Mouse (Mus musculus) neural tube, embryonic 15.5 days (tissue): ENCODE measurements around the gene Fst. TPM values are rescaled to one million over a fixed set of nuclear protein-coding genes. Genes with fewer than 3 reads are reported as not detected.

ENCODE experiments used
- ATAC-seq: fragments of 200-750 bp; cut with Nextera tagmentation; 2 replicates; pipeline ENCODE4 v1.8.0; 2017; ENCODE audit warnings: mild to moderate bottlenecking, moderate TSS enrichment, moderate library complexity; ENCODE audit not compliant: low FRiP score
- H3K27ac ChIP-seq: fragments of 300-500 bp; sonication (generic); replicated peaks from 2 replicates; pipeline ENCODE4 v1.5.1; 2015; ENCODE audit warnings: mild to moderate bottlenecking, inconsistent platforms
- H3K27me3 ChIP-seq: fragments of 300-500 bp; sonication (generic); replicated peaks from 2 replicates; pipeline ENCODE4 v1.6.1; 2015; ENCODE audit warnings: inconsistent platforms
- H3K36me3 ChIP-seq: fragments of 300-500 bp; sonication (generic); 2 replicates; pipeline ENCODE4 v1.6.1; 2015; ENCODE audit warnings: inconsistent platforms
- H3K4me1 ChIP-seq: fragments of 300-500 bp; sonication (generic); 2 replicates; pipeline ENCODE4 v1.6.1; 2015; ENCODE audit warnings: inconsistent platforms
- H3K4me2 ChIP-seq: fragments of 300-500 bp; sonication (generic); 2 replicates; pipeline ENCODE4 v1.6.1; 2015; ENCODE audit warnings: inconsistent platforms, mild to moderate bottlenecking, moderate library complexity
- H3K4me3 ChIP-seq: fragments of 300-500 bp; sonication (generic); replicated peaks from 2 replicates; pipeline ENCODE4 v1.5.1; 2015; ENCODE audit warnings: mild to moderate bottlenecking, inconsistent platforms
- H3K9ac ChIP-seq: fragments of 300-500 bp; sonication (generic); replicated peaks from 2 replicates; pipeline ENCODE4 v1.6.1; 2015; ENCODE audit warnings: mild to moderate bottlenecking, inconsistent platforms
- H3K9me3 ChIP-seq: fragments of 300-500 bp; sonication (generic); replicated peaks from 2 replicates; pipeline ENCODE4 v1.6.1; 2016; ENCODE audit warnings: inconsistent platforms
- WGBS: fragments of 180-500 bp; shearing (Covaris S2); methylation state at CpG from one replicate; pipeline ENCODE4 v1.1.7; 2015; ENCODE audit warnings: mixed read lengths; 5-methylcytosine and 5-hydroxymethylcytosine counted together
- polyA plus RNA-seq: library from polyadenylated mRNA; unstranded; fragments of >200 nt; fragmentation: Nextera tagmentation; extraction: Ambion mirVana; gene quantifications from 2 replicates; pipeline ENCODE4 v1.2.1, GENCODE M21; 2015

Gene Fst
- polyA plus RNA-seq, 1 experiment from 2014 or later: 6.4 TPM

- peak overlapping the region; percentile 99 for H3K4me2 ChIP-seq
- H3K9ac ChIP-seq: peak overlapping the region; percentile 46
- peaks cover 34% of the 10 kb centered on the region for H3K27me3 ChIP-seq
- H3K4me3 ChIP-seq: peak overlapping the region; percentile 58
- peak; percentile 79 for ATAC-seq
- no peak overlapping the region for H3K27ac ChIP-seq
- no peaks in the 10 kb centered on the region for H3K9me3 ChIP-seq
- no peaks in the 10 kb centered on the region for H3K36me3 ChIP-seq
- under 1% methylated on average over 54 of the region's 56 CpGs for WGBS
- peaks cover 44% of the 10 kb centered on the region for H3K4me1 ChIP-seq
Observed at GRCm38 (mm10) chr13:114458291-114458885, 363 bp downstream of the Fst start.

DNA sequence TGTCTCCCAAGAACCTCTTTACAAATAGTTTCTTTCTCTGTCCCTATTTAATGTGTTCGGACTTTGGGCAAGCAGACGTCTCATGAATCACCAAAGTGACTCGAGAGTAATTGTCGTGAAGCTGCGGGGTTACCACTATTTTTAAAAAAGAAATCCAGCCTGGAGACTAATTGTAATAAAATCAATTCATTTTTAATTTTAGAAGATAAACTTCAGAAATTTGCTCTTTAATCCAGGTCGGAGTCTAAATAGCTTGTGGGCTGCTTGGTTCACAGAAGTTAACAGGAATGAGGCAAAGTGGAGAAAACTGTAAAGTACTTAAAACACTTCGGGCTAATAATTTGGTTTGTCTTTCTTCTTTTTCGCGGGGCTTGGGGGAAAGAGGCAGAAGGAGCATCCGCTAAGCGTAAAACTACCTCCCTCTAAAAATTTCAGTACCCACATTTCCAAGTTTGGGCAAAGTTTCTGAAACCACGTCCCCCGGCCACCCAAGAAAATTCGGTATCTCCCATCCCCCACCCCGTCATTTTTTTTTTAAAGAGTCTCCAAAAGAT lies 1.1 kb downstream of the Fst start:
- Histone ChIP-seq H3K4me2 (peak overlapping the region; percentile 99), H3K36me3 (no peaks in the 10 kb centered on the region), H3K4me1 (peaks cover 44% of the 10 kb centered on the region), H3K27ac (no peak overlapping the region), H3K9me3 (no peaks in the 10 kb centered on the region), H3K9ac (peak overlapping the region; percentile 46; the same call in 1 of the 2 replicates), H3K27me3 (peaks cover 34% of the 10 kb centered on the region), H3K4me3 (peak overlapping the region; percentile 58)
- WGBS: 1% methylated on average over 15 of the region's 15 CpGs
- ATAC-seq: no peak

DNA sequence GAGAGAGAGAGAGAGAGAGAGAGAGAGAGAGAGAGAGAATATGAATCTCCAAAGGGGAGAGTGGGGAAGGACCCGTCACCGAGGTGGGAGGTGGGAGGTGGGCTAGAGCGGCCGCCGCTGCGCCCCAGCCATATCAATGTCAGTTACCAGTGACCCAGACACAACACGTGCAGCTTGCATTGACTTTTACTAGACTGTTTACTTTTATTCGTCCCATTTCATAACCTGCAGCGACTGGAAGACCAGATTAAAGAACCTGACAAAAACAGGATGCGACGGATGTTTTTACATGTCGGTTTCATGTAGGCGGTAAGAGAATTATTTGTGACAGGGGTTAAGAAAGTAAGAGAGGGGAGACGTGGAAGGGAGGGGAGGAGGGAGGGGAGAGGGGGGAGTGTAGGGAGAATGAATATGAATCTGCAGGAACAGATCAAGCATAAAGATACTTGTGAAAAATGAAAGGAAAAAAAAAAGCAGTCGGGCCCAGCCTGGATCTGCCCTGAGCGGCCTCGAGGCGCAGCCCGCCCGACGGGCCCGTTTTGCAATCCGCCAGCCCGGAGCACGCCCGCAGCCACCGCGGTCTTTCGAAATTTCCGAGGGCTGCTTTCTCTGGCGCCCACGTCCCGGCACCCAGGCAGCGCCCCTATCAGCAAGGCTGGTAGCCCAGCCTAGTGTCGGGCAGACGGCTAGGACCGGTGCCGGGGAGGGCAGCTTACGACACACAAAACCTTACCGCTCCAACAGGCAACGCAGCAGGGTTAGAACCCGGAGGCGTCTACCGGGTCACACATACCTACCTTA lies 1.8 kb downstream of the Fst start:
- Histone ChIP-seq H3K9ac (0 out of 2 replicates have a peak overlapping the region, but pooled peaks have one; percentile 11), H3K4me3 (peak overlapping the region; percentile 58), H3K27me3 (peaks cover 34% of the 10 kb centered on the region), H3K4me2 (peak overlapping the region; percentile 99), H3K27ac (no peak overlapping the region), H3K36me3 (no peaks in the 10 kb centered on the region), H3K9me3 (no peaks in the 10 kb centered on the region), H3K4me1 (peaks cover 44% of the 10 kb centered on the region)
- ATAC-seq: no peak
- under 1% methylated on average over 44 of the region's 44 CpGs for WGBS

GRCm38 (mm10) chr13:114456224-114456623 lies 2.5 kb downstream of the Fst start:
- H3K36me3 ChIP-seq: no peaks in the 10 kb centered on the region
- whole genome bisulfite sequencing: under 1% methylated on average over 14 of the region's 14 CpGs
- peak overlapping the region; percentile 11; the same call in 1 of the 2 replicates for H3K9ac ChIP-seq
- no peak overlapping the region for H3K27ac ChIP-seq
- peaks cover 29% of the 10 kb centered on the region for H3K27me3 ChIP-seq
- peaks cover 44% of the 10 kb centered on the region for H3K4me1 ChIP-seq
- no peak for ATAC-seq
- peak overlapping the region; percentile 99 for H3K4me2 ChIP-seq
- H3K9me3 ChIP-seq: no peaks in the 10 kb centered on the region
- peak overlapping the region; percentile 58 for H3K4me3 ChIP-seq

DNA sequence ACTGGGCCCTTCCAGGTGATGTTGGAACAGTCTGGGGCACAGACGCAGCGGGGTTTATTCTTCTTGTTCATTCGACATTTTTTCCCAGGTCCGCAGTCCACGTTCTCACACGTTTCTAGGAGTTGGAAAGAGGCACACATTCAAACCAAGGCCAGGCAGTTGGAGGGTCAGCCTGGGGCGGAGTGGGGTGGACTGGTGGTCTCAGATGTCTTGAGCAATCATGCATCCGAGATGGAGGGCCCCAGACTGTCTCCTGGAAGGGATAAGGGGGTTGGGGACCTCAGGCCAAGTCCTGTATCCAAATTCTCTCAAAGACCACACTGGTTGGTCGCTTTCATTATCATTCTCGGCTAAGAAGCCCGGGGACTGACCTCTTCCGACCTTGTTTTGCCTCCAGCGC lies 3.0 kb downstream of the Fst start:
- Histone ChIP-seq H3K4me3 (peak overlapping the region; percentile 58), H3K9me3 (no peaks in the 10 kb centered on the region), H3K4me2 (peak overlapping the region; percentile 99), H3K36me3 (no peaks in the 10 kb centered on the region), H3K27ac (no peak overlapping the region), H3K9ac (0 out of 2 replicates have a peak overlapping the region, but pooled peaks have one; percentile 11), H3K27me3 (peaks cover 29% of the 10 kb centered on the region), H3K4me1 (peaks cover 44% of the 10 kb centered on the region)
- 47% methylated on average over 13 of the region's 13 CpGs for WGBS
- ATAC-seq: no peak

DNA sequence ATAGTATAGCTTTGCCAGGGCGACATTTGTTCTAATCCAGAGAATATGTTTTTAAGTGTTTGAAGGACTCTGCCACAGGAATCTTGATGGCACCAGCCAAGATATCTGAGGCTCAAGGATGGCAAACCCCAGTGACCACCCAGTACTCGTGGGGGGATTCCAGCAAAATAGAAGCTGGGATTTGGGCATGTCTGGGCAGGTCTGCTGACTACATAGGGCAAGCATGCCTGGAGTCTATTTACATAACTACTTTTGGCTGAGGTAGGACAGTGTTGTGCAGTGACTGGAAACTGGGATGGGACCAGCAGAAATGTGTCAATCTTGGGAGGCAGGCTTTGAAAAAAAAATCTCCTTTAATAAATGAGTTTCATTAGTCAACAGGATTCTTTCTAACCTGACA lies 11.5 kb downstream of the Fst start:
- H3K9ac ChIP-seq: no peak overlapping the region
- 90% methylated on average over 2 of the region's 2 CpGs for WGBS
- no peaks in the 10 kb centered on the region for H3K9me3 ChIP-seq
- no peak for ATAC-seq
- no peak overlapping the region for H3K4me2 ChIP-seq
- no peaks in the 10 kb centered on the region for H3K4me1 ChIP-seq
- no peak overlapping the region for H3K4me3 ChIP-seq
- H3K27me3 ChIP-seq: no peaks in the 10 kb centered on the region
- no peak overlapping the region for H3K27ac ChIP-seq
- H3K36me3 ChIP-seq: no peaks in the 10 kb centered on the region

DNA sequence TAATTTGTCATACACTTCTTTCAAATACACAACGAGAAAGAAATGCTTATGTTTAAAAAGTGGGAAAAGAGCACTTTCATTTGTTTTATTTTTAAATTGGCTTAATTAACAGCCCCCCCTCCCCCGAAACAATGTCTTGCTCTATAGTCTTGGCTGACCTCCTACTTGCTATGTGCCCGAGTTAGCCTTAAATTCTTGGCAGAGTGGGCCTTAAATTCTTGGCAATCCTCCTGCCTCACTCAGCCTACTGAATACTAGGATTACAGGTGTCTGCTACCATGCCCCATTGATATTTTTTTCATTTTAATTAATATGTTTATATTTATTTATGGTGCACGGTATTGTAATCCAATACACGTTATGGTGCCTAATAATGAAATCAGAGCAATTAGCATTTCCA lies 26.3 kb downstream of the Fst start:
- ATAC-seq: no peak
- H3K4me1 ChIP-seq: no peaks in the 10 kb centered on the region
- H3K4me3 ChIP-seq: no peak overlapping the region
- H3K27ac ChIP-seq: no peak overlapping the region
- 79% methylated on average over 5 of the region's 5 CpGs for WGBS
- no peak overlapping the region for H3K4me2 ChIP-seq
- H3K36me3 ChIP-seq: no peaks in the 10 kb centered on the region
- no peaks in the 10 kb centered on the region for H3K27me3 ChIP-seq
- H3K9ac ChIP-seq: no peak overlapping the region
- H3K9me3 ChIP-seq: no peaks in the 10 kb centered on the region

GRCm38 (mm10) chr13:114425230-114425629 lies 33.5 kb downstream of the Fst start:
- Histone ChIP-seq H3K4me3 (no peak overlapping the region), H3K36me3 (no peaks in the 10 kb centered on the region), H3K4me1 (no peaks in the 10 kb centered on the region), H3K27me3 (no peaks in the 10 kb centered on the region), H3K4me2 (no peak overlapping the region), H3K27ac (no peak overlapping the region), H3K9me3 (no peaks in the 10 kb centered on the region), H3K9ac (no peak overlapping the region)
- no peak for ATAC-seq
- 95% methylated on average over 5 of the region's 5 CpGs for WGBS

DNA sequence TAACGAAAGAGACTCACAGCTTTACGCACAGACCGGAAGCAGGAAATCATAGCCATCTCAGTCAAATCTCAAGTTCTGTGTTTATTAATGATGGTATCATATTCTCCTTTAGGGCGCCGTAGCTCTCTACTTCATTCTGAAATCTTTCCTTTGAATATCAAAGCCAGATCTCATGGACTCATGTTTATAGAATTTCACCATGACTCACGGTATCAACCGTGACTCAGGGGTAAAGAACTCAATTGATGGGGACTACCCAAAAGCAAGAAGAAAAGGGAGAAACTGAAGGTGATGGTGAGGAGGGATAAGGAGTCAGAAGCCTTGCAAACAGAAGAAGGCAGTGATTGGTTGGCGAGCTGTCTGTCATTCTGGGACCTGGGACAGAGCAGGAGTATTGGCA lies 38.5 kb downstream of the Fst start:
- no peak overlapping the region for H3K9ac ChIP-seq
- H3K27me3 ChIP-seq: no peaks in the 10 kb centered on the region
- H3K36me3 ChIP-seq: no peaks in the 10 kb centered on the region
- no peak overlapping the region for H3K4me3 ChIP-seq
- no peak overlapping the region for H3K4me2 ChIP-seq
- ATAC-seq: no peak
- no peaks in the 10 kb centered on the region for H3K4me1 ChIP-seq
- no peak overlapping the region for H3K27ac ChIP-seq
- no peaks in the 10 kb centered on the region for H3K9me3 ChIP-seq
- WGBS: 92% methylated on average over 8 of the region's 8 CpGs

DNA sequence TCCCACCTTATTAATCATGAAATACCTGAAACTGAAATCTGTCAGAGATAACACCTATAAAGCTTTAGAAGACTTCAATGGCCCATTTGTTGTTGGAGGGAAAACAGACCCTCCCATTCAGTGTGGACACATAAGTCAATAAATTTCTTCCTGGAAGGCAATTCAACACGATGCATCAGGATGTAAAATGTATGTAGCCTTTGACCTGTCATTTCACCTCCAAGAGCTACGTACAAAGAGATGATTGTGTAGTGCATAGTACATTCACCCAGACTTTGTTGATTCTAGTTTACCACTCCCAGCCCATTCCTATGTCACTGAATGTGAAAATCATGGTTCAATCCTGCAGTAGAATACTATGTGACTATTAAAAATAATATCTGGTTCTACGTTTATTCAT lies 39.4 kb downstream of the Fst start:
- no peak for ATAC-seq
- no peaks in the 10 kb centered on the region for H3K9me3 ChIP-seq
- no peak overlapping the region for H3K4me2 ChIP-seq
- H3K27me3 ChIP-seq: no peaks in the 10 kb centered on the region
- WGBS: 67% methylated on average over 3 of the region's 3 CpGs
- H3K27ac ChIP-seq: no peak overlapping the region
- H3K9ac ChIP-seq: no peak overlapping the region
- no peaks in the 10 kb centered on the region for H3K36me3 ChIP-seq
- no peak overlapping the region for H3K4me3 ChIP-seq
- no peaks in the 10 kb centered on the region for H3K4me1 ChIP-seq

DNA sequence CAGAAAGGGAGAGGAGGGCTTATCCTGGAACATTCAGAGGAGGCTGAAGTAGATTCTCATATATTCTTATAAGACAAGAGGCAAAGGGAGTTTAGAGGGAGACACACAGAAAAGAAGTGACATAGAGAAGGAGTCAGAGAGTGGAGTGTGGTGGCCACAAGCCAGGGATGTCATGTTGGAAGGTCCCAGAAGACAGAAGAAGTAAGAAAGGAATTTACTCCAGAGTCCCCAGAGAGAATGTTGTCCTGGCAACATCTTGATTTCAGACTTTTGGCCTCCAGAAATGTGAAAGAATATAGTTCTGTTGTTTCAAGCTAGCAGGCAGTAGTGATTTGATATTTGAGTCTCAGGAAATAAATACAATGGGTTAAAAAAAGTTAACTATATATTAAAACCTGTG lies 46.4 kb downstream of the Fst start:
- Histone ChIP-seq H3K36me3 (no peaks in the 10 kb centered on the region), H3K4me1 (no peaks in the 10 kb centered on the region), H3K4me2 (no peak overlapping the region), H3K27me3 (no peaks in the 10 kb centered on the region), H3K27ac (no peak overlapping the region), H3K9ac (no peak overlapping the region), H3K9me3 (no peaks in the 10 kb centered on the region), H3K4me3 (no peak overlapping the region)
- ATAC-seq: no peak

DNA sequence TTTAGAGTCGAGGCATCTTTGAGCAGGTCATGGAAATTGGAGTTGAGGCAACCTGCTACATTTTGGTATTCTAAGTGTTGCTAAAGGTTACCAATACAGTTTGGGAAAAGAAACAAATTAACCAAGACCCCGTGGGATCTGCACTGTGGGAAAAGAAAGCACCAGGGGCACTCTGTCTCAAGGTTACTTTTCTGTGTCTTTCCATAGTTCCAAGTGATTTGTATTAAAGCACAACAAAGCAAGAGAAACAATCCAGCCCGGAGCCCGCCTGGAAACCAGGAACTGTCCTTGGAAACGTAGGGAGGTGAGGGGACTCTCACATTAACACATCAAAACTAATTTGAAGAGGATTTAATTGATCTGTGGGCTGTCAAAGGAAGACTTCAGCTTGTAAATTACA lies 51.9 kb downstream of the Fst start:
- ATAC-seq: no peak
- Histone ChIP-seq H3K4me3 (no peak overlapping the region), H3K4me1 (no peaks in the 10 kb centered on the region), H3K36me3 (no peaks in the 10 kb centered on the region), H3K9me3 (no peaks in the 10 kb centered on the region), H3K9ac (no peak overlapping the region), H3K27me3 (no peaks in the 10 kb centered on the region), H3K27ac (no peak overlapping the region), H3K4me2 (no peak overlapping the region)
- whole genome bisulfite sequencing: 2% methylated on average over 5 of the region's 5 CpGs
